Mouse (Mus musculus): Measurements from ENCODE around the gene Ak9.
"Not testable (repeated sequence)": the region's sequence is repeated elsewhere in the genome, so short reads cannot be mapped to it uniquely, and the experiment has no call there.

The Ak9 gene

DNA sequence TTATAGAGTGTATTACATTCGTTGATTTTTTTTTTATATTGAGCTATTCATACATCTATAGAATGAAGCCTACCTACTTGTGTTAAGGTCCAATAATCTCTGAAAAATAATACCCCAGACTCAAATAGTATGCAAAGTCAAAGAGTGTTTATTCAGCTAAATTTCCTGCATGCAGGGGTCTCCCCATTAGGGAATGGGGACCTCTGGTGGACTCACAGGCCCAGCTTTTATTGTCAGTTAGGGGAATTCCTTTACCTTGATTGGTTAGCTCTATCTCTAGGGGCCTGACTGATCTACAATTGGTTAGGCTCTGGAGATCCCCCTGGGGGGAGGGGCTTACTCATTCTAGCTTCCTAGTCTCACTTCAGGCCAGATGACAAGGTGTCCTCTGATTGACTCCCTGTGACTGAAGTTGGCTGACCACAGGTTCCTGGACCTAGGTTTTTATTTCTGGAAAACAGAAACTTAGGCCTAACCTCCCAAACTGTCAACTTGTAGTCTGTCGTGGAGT is 28.8 kb downstream of the Ak9 start:
- DNase-seq (ENCODE audit: low spot score): no peak

DNA sequence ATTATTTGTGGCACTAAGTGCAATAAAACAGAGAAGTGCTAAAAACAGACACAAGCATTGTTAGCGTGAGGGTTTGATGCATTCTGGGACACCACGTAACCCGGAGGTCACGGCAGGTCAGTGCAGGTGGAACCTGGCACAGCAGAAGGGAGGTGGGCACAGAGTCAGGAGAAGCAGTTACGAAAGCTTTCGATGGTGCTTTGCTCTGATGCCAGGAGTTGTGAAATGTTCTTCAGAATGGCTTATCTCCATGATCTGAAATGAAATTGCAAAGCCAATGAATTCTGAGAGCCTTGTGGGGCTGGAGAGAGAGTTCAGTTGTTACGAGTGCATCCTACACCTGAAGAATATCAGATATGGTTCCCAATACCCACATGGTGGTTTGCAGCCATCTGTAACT is 37.6 kb downstream of the Ak9 start:
- no peak for DNase-seq (ENCODE audit: low spot score)

DNA sequence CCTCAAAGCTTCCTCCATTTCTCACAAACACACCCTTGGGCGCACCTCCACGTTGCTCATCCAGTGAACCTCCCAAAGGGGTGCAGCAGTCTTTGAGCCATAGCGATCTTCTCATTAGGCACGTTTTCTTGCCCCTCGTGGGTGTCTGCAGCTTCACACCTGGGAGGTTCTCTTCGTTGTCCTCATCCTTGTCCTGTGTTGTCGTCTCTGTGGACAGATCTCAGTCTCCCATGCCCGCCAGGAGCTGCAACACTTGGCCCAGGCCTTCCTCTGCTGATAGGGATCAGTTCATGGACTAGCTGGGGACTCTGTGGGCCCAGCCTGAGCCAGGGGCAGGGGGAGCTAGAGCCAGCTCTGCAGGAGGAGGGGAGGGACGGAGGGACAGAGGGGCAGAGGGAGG is 61.3 kb downstream of the Ak9 start:
- DNase-seq (ENCODE audit: low spot score): no peak

- no peak for DNase-seq (ENCODE audit: low spot score)
Measured at GRCm38 (mm10) chr10:41380466-41380865, 76.7 kb downstream of the Ak9 start.

- DNase-seq (ENCODE audit: low spot score): peak; percentile 2
Measured at GRCm38 (mm10) chr10:41385506-41386221, 81.9 kb downstream of the Ak9 start.

- DNase-seq (ENCODE audit: low spot score): peak; percentile 17
Measured at GRCm38 (mm10) chr10:41393555-41393954, 89.8 kb downstream of the Ak9 start.

DNA sequence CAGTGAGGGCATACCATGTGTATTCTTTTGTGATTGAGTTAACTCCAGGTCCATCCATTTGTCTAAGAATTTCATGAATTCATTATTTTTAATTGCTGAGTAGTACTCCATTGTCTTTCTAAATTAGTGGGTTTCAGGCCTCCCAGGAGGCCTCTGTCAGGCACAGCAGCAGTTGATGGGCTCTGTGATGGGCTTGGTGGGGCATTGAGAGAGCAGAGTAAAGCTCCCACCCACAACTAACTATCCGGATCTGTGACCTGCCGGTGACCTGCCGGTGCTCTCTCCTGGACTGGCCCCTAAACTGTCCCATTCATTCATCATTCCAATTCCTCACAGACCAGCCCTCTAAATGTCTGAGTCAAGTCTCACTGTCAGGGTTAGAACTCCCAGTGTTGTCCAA is 97.3 kb downstream of the Ak9 start:
- DNase-seq (ENCODE audit: low spot score): no peak

DNA sequence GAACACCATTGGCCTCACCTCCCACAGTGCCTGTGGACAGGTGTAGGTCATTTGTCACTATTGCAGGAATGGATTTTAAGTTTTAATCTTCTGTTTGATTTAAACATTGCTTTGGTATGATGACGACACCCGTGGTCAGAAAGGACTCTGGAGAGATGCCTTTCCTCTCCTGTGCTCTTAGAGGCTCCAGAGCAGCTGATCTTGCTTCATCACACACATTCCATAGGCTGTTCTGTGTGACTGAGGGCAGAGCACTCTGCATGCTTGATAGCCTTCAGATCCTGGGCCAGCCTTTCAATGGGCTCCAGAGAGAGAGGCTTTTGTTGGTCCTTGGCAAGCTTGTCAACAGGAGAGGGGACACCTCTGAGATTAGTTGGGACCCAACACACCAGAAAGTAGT is 99.6 kb downstream of the Ak9 start:
- DNase-seq (ENCODE audit: low spot score): no peak

DNA sequence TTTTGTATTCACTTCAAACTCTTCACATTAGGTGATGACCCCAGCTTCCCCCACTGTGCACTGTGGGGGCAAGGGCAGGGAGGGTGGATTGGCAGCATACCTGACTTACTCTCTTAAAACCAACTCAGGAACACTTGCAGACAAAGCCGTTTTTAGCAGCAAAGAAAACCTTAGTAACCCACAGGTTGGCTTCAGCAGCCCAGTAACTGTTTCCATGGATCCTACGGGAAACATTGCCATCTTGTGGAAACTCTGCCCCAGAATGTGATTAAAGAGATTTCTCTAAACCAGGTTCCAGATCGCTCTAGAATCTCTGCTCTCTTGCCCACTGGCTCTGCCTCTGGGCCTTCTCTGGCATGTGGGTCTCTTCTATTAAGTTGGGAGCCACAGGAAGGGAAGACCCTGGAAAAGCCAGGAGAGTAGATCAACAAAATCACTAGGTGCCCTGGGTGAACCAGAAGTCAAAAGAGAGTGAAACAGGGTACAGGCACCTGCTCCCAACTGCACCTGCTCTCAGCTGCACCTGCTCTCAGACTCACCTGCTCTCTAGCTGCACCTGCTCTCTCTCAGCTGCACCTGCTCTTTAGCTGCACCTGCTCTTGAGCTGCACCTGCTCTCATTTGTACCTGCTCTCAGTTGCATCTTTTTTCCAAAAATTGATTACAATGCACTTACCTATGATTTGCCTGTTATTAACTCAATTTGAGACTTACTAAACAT is 100.3 kb downstream of the Ak9 start:
- DNase-seq (ENCODE audit: low spot score): peak; percentile 15

GRCm38 (mm10) chr10:41410176-41410575 is 106.4 kb downstream of the Ak9 start:
- not testable (repeated sequence) for DNase-seq (ENCODE audit: low spot score)

GRCm38 (mm10) chr10:41410821-41411220 is 107.0 kb downstream of the Ak9 start:
- not testable (repeated sequence) for DNase-seq (ENCODE audit: low spot score)

DNA sequence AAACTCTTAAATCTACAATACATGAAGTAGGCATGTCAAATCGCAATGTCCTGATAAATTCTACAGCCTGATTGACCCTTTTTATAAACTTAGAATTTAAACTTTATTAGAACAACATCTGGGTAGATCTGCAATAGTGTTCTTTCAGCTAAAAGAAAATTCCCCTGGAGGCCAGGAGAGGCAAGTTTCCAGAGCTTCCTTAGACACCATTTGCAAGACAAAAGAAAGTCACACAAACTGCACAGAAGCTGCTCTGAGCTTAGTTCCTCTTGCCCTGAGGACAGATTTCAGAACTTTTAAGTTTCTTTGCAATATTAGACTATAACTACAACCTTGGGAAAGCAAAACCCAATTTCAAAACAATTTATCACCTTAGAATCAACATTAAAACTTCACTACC is 109.7 kb downstream of the Ak9 start:
- DNase-seq (ENCODE audit: low spot score): not testable (repeated sequence)

DNA sequence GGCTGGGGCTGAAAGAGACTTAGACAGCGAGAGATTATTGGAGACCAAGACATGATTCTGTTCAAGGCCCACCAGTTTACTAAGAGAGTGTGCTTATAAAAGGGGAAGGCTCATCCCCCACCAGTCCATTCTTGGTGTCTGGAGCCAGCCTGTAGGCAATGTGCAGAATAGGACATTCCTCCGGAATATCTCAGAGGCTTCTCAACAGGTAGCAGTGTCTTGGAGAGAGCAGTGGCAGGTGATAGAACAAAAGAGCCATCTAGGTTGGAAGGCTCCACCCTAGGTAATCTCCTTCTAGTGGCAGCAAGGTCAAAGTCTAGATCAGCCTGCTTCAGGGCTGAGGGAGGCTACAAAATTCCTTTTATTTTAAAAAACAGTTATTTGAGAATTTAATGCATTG is 111.6 kb downstream of the Ak9 start:
- DNase-seq (ENCODE audit: low spot score): not testable (repeated sequence)

- no peak for DNase-seq (ENCODE audit: low spot score)
Measured at GRCm38 (mm10) chr10:41420496-41421200, 116.9 kb downstream of the Ak9 start.

DNA sequence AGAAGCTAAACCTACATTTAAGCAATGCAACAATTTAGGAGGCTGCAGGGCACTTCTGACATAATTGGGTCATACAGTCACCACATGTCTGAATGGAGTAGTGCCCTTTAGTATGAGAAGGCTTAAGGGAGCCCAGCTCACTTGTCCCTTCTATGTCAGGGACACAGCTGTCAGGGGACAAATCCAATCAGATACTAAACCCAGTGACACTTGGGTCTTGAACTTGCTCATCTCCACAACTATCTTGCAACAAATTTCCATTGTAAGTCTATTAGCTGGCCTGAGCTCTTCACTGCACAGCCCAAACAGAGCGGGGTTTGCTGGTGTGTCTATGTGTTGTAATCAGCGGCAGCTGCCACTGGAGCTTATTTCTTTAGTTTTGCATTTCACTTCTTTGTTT is 119.9 kb downstream of the Ak9 start:
- DNase-seq (ENCODE audit: low spot score): no peak

DNA sequence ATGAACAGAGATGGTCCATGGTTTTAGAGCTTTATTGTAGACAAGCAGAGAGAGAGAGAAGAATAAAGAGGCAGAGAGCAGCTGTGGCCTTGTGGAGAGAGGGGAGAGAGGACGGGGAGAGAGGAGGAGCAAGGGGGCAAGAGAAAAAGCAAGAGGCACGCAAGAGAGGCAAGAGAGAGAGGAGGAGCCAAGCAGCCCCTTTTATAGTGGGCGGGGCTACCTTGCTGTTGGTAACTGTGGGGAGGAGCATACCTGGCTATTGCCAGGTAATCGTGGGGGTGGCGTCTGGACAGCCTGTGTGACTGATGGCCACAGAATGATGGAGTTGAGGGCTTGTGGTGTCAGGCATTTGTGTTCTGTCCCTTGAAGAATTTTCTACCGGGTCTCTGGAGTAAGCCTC is 122.6 kb downstream of the Ak9 start:
- DNase-seq (ENCODE audit: low spot score): no peak

GRCm38 (mm10) chr10:41434624-41435023 is 130.8 kb downstream of the Ak9 start:
- peak; percentile 66 for DNase-seq (ENCODE audit: low spot score)

DNA sequence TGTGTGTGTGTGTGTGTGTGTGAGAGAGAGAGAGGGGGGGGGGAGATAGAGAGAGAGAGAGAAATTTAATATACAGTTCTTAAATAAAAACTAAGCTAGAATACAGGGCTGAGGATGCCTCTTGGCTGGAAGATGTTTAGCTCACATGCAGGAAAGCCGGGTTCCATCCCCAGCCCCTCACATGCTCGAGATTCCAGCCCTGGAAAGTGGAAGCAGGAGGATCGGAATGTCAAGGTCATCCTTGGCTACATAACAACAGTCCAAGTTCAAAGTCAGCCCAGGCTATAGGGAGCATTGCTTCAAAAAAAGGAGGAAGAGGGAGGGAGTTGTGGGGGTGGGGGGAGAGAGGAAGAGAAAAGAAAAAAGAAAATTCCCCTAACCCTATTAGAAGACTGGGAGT is 131.4 kb downstream of the Ak9 start:
- peak; percentile 2 for DNase-seq (ENCODE audit: low spot score)

- DNase-seq (ENCODE audit: low spot score): no peak
Measured at GRCm38 (mm10) chr10:41448216-41448615, 144.4 kb downstream of the Ak9 start.

- DNase-seq (ENCODE audit: low spot score): peak; percentile 68
Measured at GRCm38 (mm10) chr10:41449684-41450083, 145.9 kb downstream of the Ak9 start.

- peak; percentile 98 for DNase-seq (ENCODE audit: low spot score)
Measured at GRCm38 (mm10) chr10:41450137-41450670, 146.4 kb downstream of the Ak9 start, which contains the start of gene Zbtb24. TSS of gene Zbtb24 (plus strand) at chr10:41450383.

DNA sequence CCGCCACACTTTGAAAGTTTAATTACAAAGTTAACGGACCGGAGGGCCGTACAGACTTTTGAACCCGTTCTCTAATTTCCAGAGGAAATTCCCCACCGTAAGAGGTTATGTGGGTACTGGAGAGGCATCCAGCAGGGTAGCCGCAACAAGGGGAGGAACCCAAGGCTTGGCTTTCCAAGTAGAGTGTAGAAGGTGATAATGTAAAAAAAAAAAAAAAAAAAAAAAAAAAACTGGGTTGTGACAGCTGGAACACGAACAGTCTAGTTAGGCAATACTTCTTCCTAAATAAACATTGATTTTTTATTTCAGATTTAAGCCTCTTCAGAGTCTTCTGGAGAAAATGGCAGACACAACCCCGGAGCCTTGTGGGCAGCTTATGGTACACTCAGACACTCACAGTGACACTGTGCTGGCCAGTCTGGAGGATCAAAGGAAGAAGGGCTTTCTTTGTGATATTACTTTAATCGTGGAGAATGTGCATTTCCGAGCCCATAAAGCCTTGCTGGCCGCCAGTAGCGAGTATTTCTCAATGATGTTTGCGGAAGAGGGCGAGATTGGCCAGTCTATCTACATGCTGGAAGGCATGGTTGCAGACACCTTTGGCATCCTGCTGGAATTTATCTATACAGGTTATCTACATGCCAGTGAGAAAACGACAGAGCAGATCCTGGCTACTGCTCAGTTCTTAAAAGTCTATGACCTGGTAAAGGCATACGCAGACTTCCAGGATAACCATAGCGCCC is 147.2 kb downstream of the Ak9 start:
- DNase-seq (ENCODE audit: low spot score): no peak

Measured in embryo, embryonic 10.5 days (tissue).